Mouse (Mus musculus) limb, embryonic 10.5 days (tissue): ENCODE data around the gene Etl4. TPM values are rescaled to one million over a fixed set of nuclear protein-coding genes. Genes with fewer than 3 reads are reported as not detected.

Experiments used
- DNase-seq: peaks from one replicate; pipeline ENCODE4 v3.0.0-alpha.2; 2017; ENCODE audit warnings: low spot score
- H3K27ac ChIP-seq: fragments of 300-500 bp; sonication (generic); 2 replicates; pipeline ENCODE4 v1.5.1; 2016; ENCODE audit warnings: mild to moderate bottlenecking
- H3K27me3 ChIP-seq: fragments of 300-500 bp; sonication (generic); 2 replicates; pipeline ENCODE4 v1.6.1; 2016; ENCODE audit warnings: low read depth, mild to moderate bottlenecking; ENCODE audit not compliant: poor library complexity, severe bottlenecking
- H3K36me3 ChIP-seq: fragments of 300-500 bp; sonication (generic); 2 replicates; pipeline ENCODE4 v1.6.1; 2016; ENCODE audit warnings: mild to moderate bottlenecking, moderate library complexity
- H3K4me1 ChIP-seq: fragments of 300-500 bp; sonication (generic); 2 replicates; pipeline ENCODE4 v1.6.1; 2016
- H3K4me3 ChIP-seq: fragments of 300-500 bp; sonication (generic); 2 replicates; pipeline ENCODE4 v1.5.1; 2016; ENCODE audit warnings: mild to moderate bottlenecking, moderate library complexity
- H3K9me3 ChIP-seq: fragments of 300-500 bp; sonication (generic); replicated peaks from 2 replicates; pipeline ENCODE4 v1.6.1; 2016; ENCODE audit warnings: mild to moderate bottlenecking
- WGBS: fragments of 180-500 bp; shearing (Covaris S2); methylation state at CpG from one replicate; pipeline ENCODE4 v1.1.7; 2016; 5-methylcytosine and 5-hydroxymethylcytosine counted together
- polyA plus RNA-seq: library from polyadenylated mRNA; unstranded; fragments of >200 nt; fragmentation: Nextera tagmentation; extraction: Ambion mirVana; gene quantifications from 2 replicates; pipeline ENCODE4 v1.2.1, GENCODE M21; 2016

Etl4 gene
- polyA plus RNA-seq, 1 experiment from 2014 or later, result 13.5 TPM

DNA sequence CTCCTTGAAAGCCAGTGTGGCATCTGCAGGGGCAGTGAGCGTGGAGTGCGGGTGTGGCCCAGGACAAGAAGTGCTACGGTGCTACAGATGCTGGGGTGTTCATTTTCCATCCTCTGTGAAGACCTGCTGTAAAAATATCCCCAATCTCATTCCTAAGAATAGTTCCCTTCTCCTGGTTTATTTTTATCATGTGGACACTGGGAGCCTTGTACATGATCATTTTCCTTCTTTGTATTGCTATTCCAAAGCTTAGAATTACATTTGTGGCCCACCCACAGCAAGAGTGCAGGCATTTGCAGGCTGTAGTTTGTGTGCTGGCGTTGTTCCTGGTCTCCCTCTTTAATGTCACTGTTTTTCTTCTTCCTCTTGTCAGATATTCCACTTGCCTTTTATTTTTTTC lies 809.5 kb downstream of the Etl4 start:
- no peaks in the 10 kb centered on the region for H3K9me3 ChIP-seq
- H3K4me3 ChIP-seq, result no peak overlapping the region
- no peaks in the 10 kb centered on the region for H3K27me3 ChIP-seq
- 86% methylated on average over 4 of the region's 4 CpGs for WGBS
- peaks cover 22% of the 10 kb centered on the region for H3K4me1 ChIP-seq
- no peaks in the 10 kb centered on the region for H3K36me3 ChIP-seq
- no peak for DNase-seq
- H3K27ac ChIP-seq, result no peak overlapping the region

DNA sequence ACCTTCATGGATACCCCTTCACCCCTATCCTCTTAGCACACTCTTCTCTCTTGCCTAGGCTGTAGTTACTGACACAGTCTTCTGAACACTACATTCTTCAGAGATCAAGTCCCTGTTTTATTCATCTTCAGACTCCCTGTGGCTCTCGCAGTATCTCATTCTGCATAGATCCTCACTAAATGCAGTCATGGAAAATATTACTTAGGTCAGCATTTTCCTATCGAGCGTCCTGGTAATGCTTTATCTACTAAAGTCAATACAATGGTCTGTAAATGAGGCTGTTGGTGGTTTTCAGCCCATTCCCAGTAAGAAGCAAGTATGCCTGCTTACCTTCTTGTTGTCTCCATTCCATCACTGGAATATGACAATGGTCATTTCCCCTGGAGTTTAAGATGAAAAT lies 811.5 kb downstream of the Etl4 start:
- 92% methylated on average over 3 of the region's 3 CpGs for WGBS
- Histone ChIP-seq H3K36me3 (no peaks in the 10 kb centered on the region), H3K4me1 (peaks cover 28% of the 10 kb centered on the region), H3K27ac (no peak overlapping the region), H3K4me3 (no peak overlapping the region), H3K27me3 (no peaks in the 10 kb centered on the region), H3K9me3 (no peaks in the 10 kb centered on the region)
- no peak for DNase-seq

DNA sequence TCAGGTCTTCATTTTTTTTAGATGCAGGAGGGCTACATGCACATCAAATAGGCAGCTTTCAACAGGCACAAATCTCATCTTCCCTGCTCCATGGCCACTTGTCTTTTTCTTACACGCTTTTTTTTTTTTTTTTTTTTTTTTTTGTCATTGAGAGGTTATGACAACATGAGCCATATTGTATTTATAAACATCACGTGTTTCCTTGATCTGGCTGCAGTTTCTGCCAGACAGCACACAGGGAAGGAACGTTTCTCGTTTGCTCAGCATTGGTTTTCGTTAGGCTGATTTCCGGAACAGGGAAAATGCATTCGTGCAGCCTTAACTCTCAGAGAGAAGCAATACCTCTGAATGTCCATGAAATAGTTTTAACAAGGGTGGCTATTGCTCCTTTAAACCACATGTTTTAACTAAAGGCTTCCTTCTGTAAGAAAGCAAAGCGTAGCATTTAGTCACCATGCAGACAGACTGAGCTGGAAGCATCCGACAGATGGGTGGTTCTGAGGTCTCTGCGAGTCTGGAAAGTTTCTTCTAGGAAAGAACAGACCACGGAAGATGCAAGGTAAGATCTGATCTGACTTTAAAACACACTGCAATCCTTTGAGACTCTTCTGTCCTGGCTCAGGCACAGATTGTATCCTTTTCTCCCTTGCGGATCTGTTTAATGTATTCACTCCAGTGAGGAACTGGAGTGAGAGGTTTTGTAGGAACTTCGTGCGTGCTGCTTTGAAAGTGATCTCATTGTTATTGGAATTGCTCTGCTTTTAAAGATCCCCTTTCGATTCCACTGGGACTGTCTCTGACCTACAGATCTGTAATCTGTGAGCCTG lies 812.8 kb downstream of the Etl4 start:
- Histone ChIP-seq H3K9me3 (no peaks in the 10 kb centered on the region), H3K27me3 (no peaks in the 10 kb centered on the region), H3K4me3 (no peak overlapping the region), H3K4me1 (peaks cover 33% of the 10 kb centered on the region), H3K27ac (no peak overlapping the region), H3K36me3 (no peaks in the 10 kb centered on the region)
- whole genome bisulfite sequencing, result 27% methylated on average over 15 of the region's 15 CpGs
- DNase-seq, result no peak

DNA sequence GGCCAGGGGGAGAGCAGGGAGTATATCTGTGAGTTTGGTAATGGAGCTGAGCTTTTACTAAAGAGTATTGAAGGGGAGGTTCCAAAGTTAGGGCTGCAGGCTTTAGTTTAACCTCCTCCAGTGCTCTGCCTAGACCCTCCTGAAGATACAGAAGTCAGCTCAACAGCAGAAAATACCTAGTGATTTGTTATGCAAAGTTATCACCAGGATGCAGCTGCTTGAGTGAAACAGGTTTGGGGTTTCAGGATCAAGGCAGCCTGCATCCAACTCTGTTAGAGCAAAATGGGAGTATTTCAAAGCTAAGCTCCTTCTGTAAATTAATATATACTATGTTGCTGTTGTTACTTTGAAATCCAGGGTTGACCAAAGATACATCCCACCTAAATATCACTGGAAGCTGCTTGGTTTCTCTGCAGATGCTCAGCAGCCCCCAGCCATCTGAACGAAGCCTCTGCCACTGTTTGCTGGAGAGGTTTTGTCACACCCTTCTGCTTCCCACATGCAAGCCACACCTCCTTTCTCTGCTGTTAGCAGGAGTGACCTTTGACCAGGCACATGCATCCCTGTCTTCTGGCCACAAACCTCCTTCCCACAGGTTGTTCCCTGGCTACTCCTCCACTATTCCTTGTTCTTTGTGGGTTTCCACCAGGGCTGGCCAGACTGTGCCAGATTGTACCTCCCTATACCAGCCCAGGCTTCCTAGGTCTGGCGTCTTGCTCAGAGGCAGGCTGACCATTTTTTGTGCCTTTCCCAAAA lies 814.6 kb downstream of the Etl4 start:
- H3K4me1 ChIP-seq, result peaks cover 38% of the 10 kb centered on the region
- no peak for DNase-seq
- no peaks in the 10 kb centered on the region for H3K9me3 ChIP-seq
- no peaks in the 10 kb centered on the region for H3K36me3 ChIP-seq
- H3K27me3 ChIP-seq, result no peaks in the 10 kb centered on the region
- H3K4me3 ChIP-seq, result no peak overlapping the region
- no peak overlapping the region for H3K27ac ChIP-seq
- 33% methylated on average over 2 of the region's 2 CpGs for WGBS

DNA sequence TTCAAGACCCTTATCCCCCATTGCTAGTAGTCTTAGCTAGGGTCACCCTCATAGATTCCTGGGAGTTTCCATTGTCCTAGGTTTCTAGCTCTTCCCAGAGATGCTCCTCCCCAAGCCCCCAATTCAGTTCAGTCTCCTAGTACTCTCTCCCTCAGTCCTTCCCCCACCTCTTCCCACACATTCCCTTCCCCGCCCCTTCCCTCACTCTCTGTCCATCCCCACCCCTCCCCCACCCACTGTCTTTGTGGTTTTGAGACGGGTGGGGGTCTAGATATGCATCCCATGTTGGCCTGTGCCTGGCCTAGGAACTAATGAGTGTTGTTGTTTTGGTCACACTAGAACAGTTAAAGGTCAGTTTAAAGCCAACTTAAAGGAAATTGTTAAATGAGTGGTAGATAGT lies 817.4 kb downstream of the Etl4 start:
- DNase-seq, result no peak
- H3K4me3 ChIP-seq, result no peak overlapping the region
- H3K27ac ChIP-seq, result no peak overlapping the region
- no peaks in the 10 kb centered on the region for H3K9me3 ChIP-seq
- 53% methylated on average over 2 of the region's 2 CpGs for WGBS
- H3K4me1 ChIP-seq, result peaks cover 33% of the 10 kb centered on the region
- no peaks in the 10 kb centered on the region for H3K27me3 ChIP-seq
- no peaks in the 10 kb centered on the region for H3K36me3 ChIP-seq

DNA sequence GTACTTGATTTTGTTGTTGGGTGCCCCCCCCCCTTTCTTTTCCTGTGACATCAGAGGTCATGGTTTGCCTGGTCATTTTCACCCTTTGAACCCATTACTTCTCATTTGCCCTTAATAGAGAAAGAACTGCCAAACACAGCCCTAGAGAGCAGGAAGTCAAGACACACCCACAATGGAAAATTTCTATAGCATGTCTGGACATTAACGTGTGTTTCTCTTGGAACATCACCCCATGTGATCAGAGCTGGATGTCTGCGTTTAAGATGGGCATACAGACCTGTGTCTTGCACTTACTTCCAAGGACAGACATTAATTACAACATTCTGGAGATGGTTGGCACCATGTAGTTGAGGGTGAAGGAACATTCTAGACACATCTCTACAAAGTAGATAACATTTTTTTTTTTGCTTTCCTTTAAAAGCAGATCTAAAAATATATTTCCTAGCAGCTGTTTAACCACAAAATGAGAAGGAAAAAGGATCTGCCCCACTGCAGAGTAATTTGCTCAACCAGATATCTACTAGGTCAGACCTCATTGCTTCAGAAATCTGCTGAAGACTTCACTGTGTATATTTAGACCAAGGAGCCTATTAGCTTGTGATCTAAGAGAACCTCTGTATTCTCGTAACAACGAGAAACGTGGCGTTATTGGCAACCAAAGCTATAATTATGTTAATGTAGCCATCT lies 818.3 kb downstream of the Etl4 start:
- Histone ChIP-seq H3K4me1 (peaks cover 24% of the 10 kb centered on the region), H3K36me3 (no peaks in the 10 kb centered on the region), H3K9me3 (no peaks in the 10 kb centered on the region), H3K27ac (no peak overlapping the region), H3K4me3 (no peak overlapping the region), H3K27me3 (no peaks in the 10 kb centered on the region)
- WGBS, result 83% methylated on average over 6 of the region's 6 CpGs
- DNase-seq, result no peak

DNA sequence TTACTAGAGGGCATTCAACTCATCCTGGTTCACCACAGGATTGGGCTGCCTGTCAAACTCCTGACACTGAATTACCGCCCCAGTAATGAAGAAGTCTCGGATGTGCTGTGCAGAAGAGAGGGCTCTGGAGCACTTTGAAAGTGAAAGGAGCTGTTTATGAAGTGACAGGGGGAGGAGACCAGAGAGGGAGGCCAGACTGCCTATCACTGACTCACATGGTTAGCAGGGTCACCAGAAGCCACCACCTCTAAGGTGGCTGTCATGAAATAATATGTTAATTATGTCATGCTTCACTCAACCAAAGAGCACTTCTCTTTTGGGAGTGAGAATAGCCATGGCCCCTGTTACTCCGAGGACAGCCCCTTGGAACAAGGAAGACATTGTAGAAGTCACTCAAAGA lies 825.9 kb downstream of the Etl4 start:
- no peaks in the 10 kb centered on the region for H3K36me3 ChIP-seq
- 67% methylated on average over 3 of the region's 3 CpGs for WGBS
- H3K4me1 ChIP-seq, result peaks cover 8% of the 10 kb centered on the region; the same call in 1 of the 2 replicates
- no peak overlapping the region for H3K27ac ChIP-seq
- DNase-seq, result no peak
- no peaks in the 10 kb centered on the region for H3K27me3 ChIP-seq
- no peaks in the 10 kb centered on the region for H3K9me3 ChIP-seq
- no peak overlapping the region for H3K4me3 ChIP-seq

DNA sequence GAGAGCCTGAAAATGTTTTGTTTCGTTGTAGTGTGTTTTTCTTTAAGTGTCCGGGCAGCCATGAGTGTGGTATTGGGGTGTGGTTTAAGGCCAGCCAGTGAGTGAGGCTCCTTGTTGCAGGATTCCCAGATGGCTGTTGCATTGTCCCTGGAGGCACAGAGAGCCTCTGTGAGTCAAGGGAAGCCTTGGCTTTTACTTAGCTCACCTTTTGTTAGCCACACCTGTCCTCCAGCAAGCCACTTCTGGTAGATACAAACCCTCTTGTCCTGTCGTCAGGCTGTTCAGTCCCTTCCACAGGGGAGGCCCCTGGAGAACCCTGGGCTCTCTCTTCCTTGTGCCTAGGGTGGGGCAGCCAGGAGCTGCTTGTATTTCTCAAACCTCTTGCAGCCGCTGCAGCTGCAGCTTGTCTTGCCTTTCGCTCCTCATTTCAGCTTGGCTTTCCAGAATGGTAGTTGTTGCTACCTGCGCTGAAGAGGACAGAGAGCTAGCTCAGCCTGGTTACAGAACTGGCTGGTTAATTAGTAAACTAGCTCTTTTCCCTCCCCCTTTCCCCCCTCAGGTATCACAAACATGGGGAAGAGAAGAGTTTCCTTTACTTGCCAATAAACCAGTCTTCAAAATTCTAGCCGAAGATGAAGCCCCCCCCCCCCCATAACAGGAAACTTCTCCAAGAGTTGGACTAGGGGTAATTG lies 826.9 kb downstream of the Etl4 start:
- Histone ChIP-seq H3K4me1 (peaks cover 8% of the 10 kb centered on the region; the same call in 1 of the 2 replicates), H3K4me3 (no peak overlapping the region), H3K27me3 (no peaks in the 10 kb centered on the region), H3K9me3 (no peaks in the 10 kb centered on the region), H3K27ac (0 out of 2 replicates have a peak overlapping the region, but pooled peaks have one; percentile 19), H3K36me3 (no peaks in the 10 kb centered on the region)
- no peak for DNase-seq
- 77% methylated on average over 7 of the region's 7 CpGs for WGBS

DNA sequence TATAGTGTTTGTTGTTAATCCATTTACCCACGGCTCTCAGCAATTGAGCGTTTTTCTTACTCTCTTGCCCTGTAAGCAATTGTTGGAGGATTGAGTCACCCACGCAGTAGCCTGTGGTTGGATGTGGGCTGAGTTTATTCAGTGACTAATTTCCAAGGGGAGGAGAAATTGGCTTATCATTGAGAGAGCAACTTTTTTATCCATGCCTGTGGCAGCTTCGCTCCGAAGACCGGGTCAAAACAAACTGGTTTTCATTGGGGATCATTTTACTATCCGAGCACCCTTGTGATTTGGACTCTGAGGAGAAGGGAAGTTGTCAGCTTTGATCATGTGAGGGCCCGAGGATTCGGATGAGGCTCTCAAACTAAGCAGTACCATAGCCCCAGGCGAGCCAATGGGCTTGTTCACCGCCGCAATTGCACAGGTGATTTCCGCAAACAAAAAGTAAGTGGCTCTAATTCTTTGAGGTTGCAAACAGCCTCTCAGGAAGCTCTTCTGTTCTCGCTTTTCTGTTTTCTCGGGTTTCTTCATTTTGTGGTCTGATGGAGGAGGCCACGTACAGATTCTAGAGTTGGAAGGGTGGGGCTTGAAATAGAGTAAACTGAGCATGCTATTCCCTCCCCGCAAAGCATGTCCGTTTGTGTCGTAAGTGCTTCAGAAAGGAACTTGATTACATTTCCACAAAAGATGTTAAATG lies 827.7 kb downstream of the Etl4 start:
- WGBS, result 73% methylated on average over 19 of the region's 19 CpGs
- Histone ChIP-seq H3K4me3 (no peak overlapping the region), H3K27ac (no peak overlapping the region), H3K36me3 (no peaks in the 10 kb centered on the region), H3K4me1 (peaks cover 8% of the 10 kb centered on the region; the same call in 1 of the 2 replicates), H3K27me3 (no peaks in the 10 kb centered on the region), H3K9me3 (no peaks in the 10 kb centered on the region)
- DNase-seq, result no peak

DNA sequence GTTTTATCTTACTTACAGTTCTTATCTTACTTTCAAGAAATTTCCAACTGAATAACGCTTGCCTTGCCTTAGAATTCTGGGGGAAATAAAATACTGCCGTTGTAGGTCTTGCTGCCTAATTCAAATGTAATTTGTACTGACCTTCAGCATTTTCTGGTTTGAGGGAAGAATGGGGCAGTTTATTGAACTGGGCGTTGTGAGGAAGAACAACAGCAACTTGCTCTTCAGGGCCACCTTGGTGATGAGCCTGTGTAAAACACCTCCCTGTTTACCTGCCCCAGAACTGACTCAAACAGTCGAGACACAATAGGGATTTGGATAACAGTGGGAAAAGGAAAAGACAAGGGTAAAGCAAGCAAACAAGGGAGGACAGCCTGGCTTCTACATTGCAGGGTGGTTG lies 828.3 kb downstream of the Etl4 start:
- no peak for DNase-seq
- Histone ChIP-seq H3K4me1 (peaks cover 8% of the 10 kb centered on the region; the same call in 1 of the 2 replicates), H3K27me3 (no peaks in the 10 kb centered on the region), H3K27ac (no peak overlapping the region), H3K36me3 (no peaks in the 10 kb centered on the region), H3K4me3 (no peak overlapping the region), H3K9me3 (no peaks in the 10 kb centered on the region)
- 71% methylated on average over 4 of the region's 4 CpGs for WGBS

DNA sequence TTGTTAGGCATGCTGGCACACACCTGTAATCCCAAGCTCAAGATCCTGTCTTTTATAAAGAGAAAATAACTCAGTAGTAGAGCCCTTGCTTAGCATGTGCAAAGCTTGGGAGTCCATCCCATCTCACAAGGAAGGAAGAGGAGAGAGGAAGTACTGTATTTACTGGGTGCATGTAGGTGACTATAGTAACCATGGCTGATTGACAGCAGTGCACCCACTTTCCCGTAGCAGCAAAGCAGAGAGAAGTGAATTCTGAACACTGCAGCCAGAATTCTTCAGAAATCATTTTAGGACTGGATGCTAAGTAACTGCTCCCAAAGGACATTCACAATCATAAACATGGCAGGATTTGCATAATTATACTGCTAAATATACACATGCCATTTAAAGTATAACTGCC lies 838.1 kb downstream of the Etl4 start:
- Histone ChIP-seq H3K27ac (no peak overlapping the region), H3K4me3 (no peak overlapping the region), H3K27me3 (no peaks in the 10 kb centered on the region), H3K9me3 (no peaks in the 10 kb centered on the region), H3K4me1 (no peaks in the 10 kb centered on the region), H3K36me3 (no peaks in the 10 kb centered on the region)
- DNase-seq, result no peak
- WGBS, result 94% methylated on average over 1 of the region's 1 CpGs

DNA sequence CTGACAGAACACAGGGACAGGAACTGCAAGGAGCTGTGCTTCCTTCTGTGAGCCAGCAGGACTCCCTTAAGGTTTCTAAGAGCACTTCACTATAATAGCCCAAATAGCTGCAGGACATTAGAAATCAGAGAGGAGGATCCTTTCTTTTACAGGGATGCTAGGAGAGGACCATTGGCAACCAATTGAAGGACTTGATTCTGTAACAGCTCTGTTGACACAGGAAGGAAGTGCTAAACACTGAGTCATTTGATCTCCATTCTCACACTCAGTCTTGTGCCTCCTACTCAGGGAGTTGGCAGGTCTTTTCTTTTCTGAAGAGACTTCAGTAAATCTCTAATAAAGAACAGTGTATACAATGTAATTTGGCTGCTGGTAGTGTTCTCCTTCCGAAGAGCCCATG lies 838.9 kb downstream of the Etl4 start:
- Histone ChIP-seq H3K27me3 (no peaks in the 10 kb centered on the region), H3K4me3 (no peak overlapping the region), H3K4me1 (no peaks in the 10 kb centered on the region), H3K27ac (no peak overlapping the region), H3K9me3 (no peaks in the 10 kb centered on the region), H3K36me3 (no peaks in the 10 kb centered on the region)
- DNase-seq, result no peak
- WGBS, result 84% methylated on average over 1 of the region's 1 CpGs
